Mouse (Mus musculus): Measurements from ENCODE around the gene Fas. TPM values are rescaled to one million over a fixed set of nuclear protein-coding genes. Genes with fewer than 3 reads are reported as not detected.

Fas gene
- total and polyA plus RNA-seq, 3 experiments, result 5.1 to 17.4 (median 12.1) TPM

DNA sequence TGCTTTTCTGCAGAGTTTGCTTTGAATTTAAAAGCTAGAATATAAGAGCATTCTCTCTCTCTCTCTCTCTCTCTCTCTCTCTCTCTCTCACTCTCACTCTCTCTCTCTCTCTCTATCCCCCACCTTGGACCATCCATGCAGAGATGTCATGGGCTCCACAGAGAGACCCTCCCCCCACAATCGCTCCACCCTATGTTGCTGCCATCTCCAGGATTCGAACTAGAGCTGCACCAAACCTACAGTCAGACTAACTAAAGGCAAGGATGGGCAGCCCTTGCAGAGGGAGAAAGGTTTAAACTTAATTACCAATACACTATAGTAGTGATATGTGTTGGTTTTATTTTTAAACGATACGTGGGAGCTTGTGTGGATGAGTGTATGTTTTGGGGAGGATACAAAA is 39.8 kb upstream of the Fas start:
- Histone ChIP-seq H3K9ac (ENCODE audit: low read depth, low read length) (no peak overlapping the region), H3K27me3 (ENCODE audit: control insufficient read depth, insufficient read depth, low read length) (no peaks in the 10 kb centered on the region), H3K4me3 (no peak overlapping the region), H3K36me3 (ENCODE audit: control insufficient read depth, insufficient read depth, low read length) (no peaks in the 10 kb centered on the region; the same call in 1 of the 2 replicates), H3K27ac (no peak overlapping the region), H3K79me2 (replicated peaks; ENCODE audit: control insufficient read depth, insufficient read depth, low read length) (no peaks in the 10 kb centered on the region), H3K4me1 (ENCODE audit: control insufficient read depth, insufficient read depth, low read length) (no peaks in the 10 kb centered on the region)
- 91% methylated on average over 4 of the region's 4 CpGs for WGBS
- intact Hi-C loops (cut with DNase I), result no loop called here
- no peak for DNase-seq
- TF ChIP-seq POLR2A (IDR thresholded peaks at IDR 0.05; ENCODE audit: insufficient read depth, low read depth, low read length) (no peak), EP300 (IDR thresholded peaks at IDR 0.05; ENCODE audit: insufficient read depth, low read depth, low read length) (no peak), CTCF (IDR thresholded peaks at IDR 0.05) (no peak)

- intact Hi-C loops (cut with DNase I), result no loop called here
- Histone ChIP-seq H3K27ac (no peak overlapping the region), H3K36me3 (ENCODE audit: control insufficient read depth, insufficient read depth, low read length) (no peaks in the 10 kb centered on the region; the same call in 1 of the 2 replicates), H3K4me1 (ENCODE audit: control insufficient read depth, insufficient read depth, low read length) (no peaks in the 10 kb centered on the region), H3K27me3 (ENCODE audit: control insufficient read depth, insufficient read depth, low read length) (no peaks in the 10 kb centered on the region), H3K4me3 (no peak overlapping the region), H3K79me2 (replicated peaks; ENCODE audit: control insufficient read depth, insufficient read depth, low read length) (no peaks in the 10 kb centered on the region), H3K9ac (ENCODE audit: low read depth, low read length) (no peak overlapping the region)
- 79% methylated on average over 2 of the region's 2 CpGs for WGBS
- TF ChIP-seq POLR2A (IDR thresholded peaks at IDR 0.05; ENCODE audit: insufficient read depth, low read depth, low read length), result no peak
- no peak for DNase-seq
Measured at GRCm38 (mm10) chr19:34251900-34252299, 38.6 kb upstream of the Fas start.

GRCm38 (mm10) chr19:34252450-34252849 is 38.0 kb upstream of the Fas start:
- H3K9ac ChIP-seq (ENCODE audit: low read depth, low read length), result no peak overlapping the region
- intact Hi-C loops (cut with DNase I), result no loop called here
- WGBS, result 61% methylated on average over 9 of the region's 9 CpGs
- H3K36me3 ChIP-seq (ENCODE audit: control insufficient read depth, insufficient read depth, low read length), result no peaks in the 10 kb centered on the region; the same call in 1 of the 2 replicates
- no peaks in the 10 kb centered on the region for H3K4me1 ChIP-seq (ENCODE audit: control insufficient read depth, insufficient read depth, low read length)
- DNase-seq, result no peak
- peak overlapping the region; percentile 7; the same call in 1 of the 2 replicates for H3K27ac ChIP-seq
- no peak for TF ChIP-seq POLR2A (IDR thresholded peaks at IDR 0.05; ENCODE audit: insufficient read depth, low read depth, low read length)
- no peak for TF ChIP-seq EP300 (IDR thresholded peaks at IDR 0.05; ENCODE audit: insufficient read depth, low read depth, low read length)
- TF ChIP-seq CTCF (IDR thresholded peaks at IDR 0.05), result no peak
- H3K4me3 ChIP-seq, result no peak overlapping the region
- H3K27me3 ChIP-seq (ENCODE audit: control insufficient read depth, insufficient read depth, low read length), result no peaks in the 10 kb centered on the region
- H3K79me2 ChIP-seq (replicated peaks; ENCODE audit: control insufficient read depth, insufficient read depth, low read length), result no peaks in the 10 kb centered on the region

GRCm38 (mm10) chr19:34254101-34254879 is 36.2 kb upstream of the Fas start:
- Histone ChIP-seq H3K9ac (ENCODE audit: low read depth, low read length) (peak overlapping the region; percentile 22), H3K4me3 (peak overlapping the region; percentile 25), H3K27me3 (ENCODE audit: control insufficient read depth, insufficient read depth, low read length) (no peaks in the 10 kb centered on the region), H3K36me3 (ENCODE audit: control insufficient read depth, insufficient read depth, low read length) (no peaks in the 10 kb centered on the region; the same call in 1 of the 2 replicates), H3K4me1 (ENCODE audit: control insufficient read depth, insufficient read depth, low read length) (no peaks in the 10 kb centered on the region), H3K79me2 (replicated peaks; ENCODE audit: control insufficient read depth, insufficient read depth, low read length) (no peaks in the 10 kb centered on the region), H3K27ac (peak overlapping the region; percentile 57)
- whole genome bisulfite sequencing, result 21% methylated on average over 14 of the region's 14 CpGs
- DNase-seq, result peak in 1 of 2 experiments; percentile 43
- intact Hi-C loops (cut with DNase I), result no loop called here
- TF ChIP-seq POLR2A (IDR thresholded peaks at IDR 0.05; ENCODE audit: insufficient read depth, low read depth, low read length), result 0 out of 2 replicates have a peak, but pooled peaks have one; percentile 7
- TF ChIP-seq CTCF (IDR thresholded peaks at IDR 0.05), result no peak

DNA sequence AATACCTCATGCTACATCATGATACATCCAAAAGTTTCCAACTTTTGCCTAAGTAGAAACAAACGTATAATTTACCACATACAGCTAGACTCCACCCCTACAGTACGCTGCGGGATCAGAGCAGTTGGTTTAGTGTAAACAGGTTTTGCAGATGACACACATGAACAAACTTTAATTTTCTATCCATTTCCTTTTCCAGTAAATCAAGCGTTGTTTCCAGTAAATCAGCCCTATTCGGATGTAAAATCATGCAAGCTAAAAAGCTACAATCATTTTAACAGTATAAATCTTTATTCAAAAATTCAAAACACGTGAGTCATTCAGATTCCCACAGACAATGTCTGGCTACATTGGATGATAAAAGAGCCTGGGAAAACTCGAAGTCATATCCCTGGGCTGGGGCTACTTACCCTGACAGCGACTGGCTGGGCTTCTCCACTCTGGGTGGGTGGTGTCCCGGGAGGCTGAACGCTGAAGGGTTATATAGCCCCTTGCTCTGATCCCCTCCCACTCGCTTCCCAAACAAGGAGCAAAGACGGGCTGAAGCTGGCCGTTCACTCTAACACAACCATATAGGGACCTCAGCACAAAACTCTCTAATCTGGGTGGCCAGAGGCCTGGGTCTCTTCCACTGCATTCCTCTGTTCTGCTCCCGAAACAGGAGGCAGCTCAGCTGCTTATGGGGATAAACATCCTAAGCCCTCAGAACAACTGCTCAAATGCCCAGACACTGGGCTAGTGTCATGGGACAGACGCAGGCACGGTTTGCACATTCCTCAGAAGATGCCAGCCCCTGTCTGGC is 35.4 kb upstream of the Fas start, which contains the start of gene Acta2:
Acta2 (minus strand) TSS at position 711 of the 802 bp plus-strand sequence.
- DNase-seq, result peak in 1 of 2 experiments; percentile 18
- WGBS, result 43% methylated on average over 16 of the region's 16 CpGs

More for the DNA sequence above, 35.4 kb upstream of the Fas start, which contains the start of gene Acta2:
- H3K4me3 ChIP-seq, result peak within 1 kb of the TSS; percentile 25
- H3K4me1 ChIP-seq (ENCODE audit: control insufficient read depth, insufficient read depth, low read length), result no peaks in the 10 kb centered on the region
- intact Hi-C loops (cut with DNase I), result no loop called here
- H3K9ac ChIP-seq (ENCODE audit: low read depth, low read length), result peak within 1 kb of the TSS; percentile 33
- H3K27ac ChIP-seq, result peak within 1 kb of the TSS; percentile 57
- TF ChIP-seq POLR2A (IDR thresholded peaks at IDR 0.05; ENCODE audit: insufficient read depth, low read depth, low read length) (peak; percentile 44; the same call in 1 of the 2 replicates), CTCF (IDR thresholded peaks at IDR 0.05) (no peak)
- no peaks in the 10 kb centered on the region for H3K27me3 ChIP-seq (ENCODE audit: control insufficient read depth, insufficient read depth, low read length)
- H3K79me2 ChIP-seq (replicated peaks; ENCODE audit: control insufficient read depth, insufficient read depth, low read length), result no peaks in the 10 kb centered on the region
- no peaks in the 10 kb centered on the region; the same call in 1 of the 2 replicates for H3K36me3 ChIP-seq (ENCODE audit: control insufficient read depth, insufficient read depth, low read length)
